Mouse (Mus musculus) myocyte (in vitro differentiated cells): ENCODE measurements around the gene Zfp131.

Experiments
- POLR2A ChIP-seq: IDR thresholded peaks from one replicate; pipeline ENCODE4 v1.6.1; 2011; ENCODE audit warnings: low read depth, mild to moderate bottlenecking, control low read depth, moderate library complexity; ENCODE audit not compliant: insufficient read length
- TCF12 ChIP-seq: IDR thresholded peaks from one replicate; pipeline ENCODE4 v1.6.1; 2011; ENCODE audit warnings: mild to moderate bottlenecking, control low read depth; ENCODE audit not compliant: poor library complexity, insufficient read depth, severe bottlenecking
- TCF3 ChIP-seq: IDR thresholded peaks from one replicate; pipeline ENCODE4 v1.6.1; 2011; ENCODE audit warnings: low read depth, control low read depth; ENCODE audit not compliant: insufficient read length

- TF ChIP-seq TCF12 (no peak), POLR2A (no peak), TCF3 (no peak)
Measured at GRCm38 (mm10) chr13:119741390-119742237, 49.1 kb downstream of the Zfp131 start.
